Mouse (Mus musculus): Measurements from ENCODE around the gene Aig1. TPM values are rescaled to one million over a fixed set of nuclear protein-coding genes. Genes with fewer than 3 reads are reported as not detected.

The Aig1 gene
- polyA plus RNA-seq, 1 experiment, result 30.3 TPM

DNA sequence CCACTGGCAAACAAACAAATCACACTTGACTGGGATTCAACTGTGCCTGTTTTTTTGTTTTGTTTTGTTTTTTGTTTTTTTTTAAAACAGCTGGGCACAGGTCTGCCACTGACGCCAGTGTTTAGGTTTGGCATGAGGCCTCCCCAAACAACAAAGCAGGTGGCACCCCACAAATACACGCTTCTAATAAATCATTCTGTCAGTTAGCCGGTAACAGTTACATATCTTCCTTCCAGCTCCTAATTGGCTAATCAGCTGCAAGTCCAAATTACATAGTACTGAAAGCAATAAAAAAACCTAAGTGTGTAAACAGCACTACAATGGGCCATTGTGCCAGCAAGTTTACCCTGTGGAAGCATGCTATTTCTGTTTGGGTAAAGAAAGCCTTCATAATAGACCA is 18.7 kb downstream of the Aig1 start:
- no peak for DNase-seq (ENCODE audit: low spot score)

DNA sequence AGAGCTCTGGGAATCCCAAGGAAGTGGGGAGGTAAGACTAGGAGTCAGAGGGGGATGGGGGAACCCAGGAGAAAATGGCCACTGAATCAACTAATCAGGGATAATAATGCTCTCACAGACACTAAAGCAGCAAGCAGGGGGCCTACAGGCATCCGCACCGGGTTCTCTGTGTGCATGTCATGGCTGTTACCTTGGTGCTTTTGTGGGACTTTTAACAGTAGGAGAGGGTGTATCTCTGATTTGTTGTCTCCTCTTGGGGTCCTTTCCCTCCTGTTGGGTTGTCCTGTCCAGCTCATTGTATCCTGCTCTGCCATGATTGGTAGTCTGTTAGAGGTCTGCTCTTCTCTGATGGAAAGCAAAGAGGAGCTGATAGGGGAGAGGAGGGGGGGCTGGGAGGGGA is 19.6 kb downstream of the Aig1 start:
- no peak for DNase-seq (ENCODE audit: low spot score)

GRCm38 (mm10) chr10:13844864-13845263 is 23.9 kb downstream of the Aig1 start:
- DNase-seq (ENCODE audit: low spot score), result no peak

DNA sequence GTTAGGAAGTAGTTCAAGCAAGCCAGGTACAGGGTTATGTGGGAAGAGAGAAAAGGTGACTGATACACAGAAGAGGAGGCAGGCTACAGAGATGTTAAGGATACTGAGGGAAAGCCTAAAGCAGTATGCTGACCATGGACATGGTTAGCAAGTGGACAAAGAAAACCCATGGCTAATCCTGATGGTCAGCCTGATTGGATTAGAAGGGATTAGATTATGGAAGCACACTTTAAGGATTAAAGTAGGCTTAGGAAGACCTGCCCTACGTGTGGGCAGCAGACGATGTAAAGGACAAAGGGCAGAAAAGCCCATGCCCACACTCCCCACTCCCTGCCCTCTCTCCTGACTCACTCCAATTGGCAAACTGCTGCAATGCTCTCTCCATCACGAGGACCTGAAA is 25.0 kb downstream of the Aig1 start:
- no peak for DNase-seq (ENCODE audit: low spot score)

- no peak for DNase-seq (ENCODE audit: low spot score)
Measured at GRCm38 (mm10) chr10:13842855-13843254, 25.9 kb downstream of the Aig1 start.

DNA sequence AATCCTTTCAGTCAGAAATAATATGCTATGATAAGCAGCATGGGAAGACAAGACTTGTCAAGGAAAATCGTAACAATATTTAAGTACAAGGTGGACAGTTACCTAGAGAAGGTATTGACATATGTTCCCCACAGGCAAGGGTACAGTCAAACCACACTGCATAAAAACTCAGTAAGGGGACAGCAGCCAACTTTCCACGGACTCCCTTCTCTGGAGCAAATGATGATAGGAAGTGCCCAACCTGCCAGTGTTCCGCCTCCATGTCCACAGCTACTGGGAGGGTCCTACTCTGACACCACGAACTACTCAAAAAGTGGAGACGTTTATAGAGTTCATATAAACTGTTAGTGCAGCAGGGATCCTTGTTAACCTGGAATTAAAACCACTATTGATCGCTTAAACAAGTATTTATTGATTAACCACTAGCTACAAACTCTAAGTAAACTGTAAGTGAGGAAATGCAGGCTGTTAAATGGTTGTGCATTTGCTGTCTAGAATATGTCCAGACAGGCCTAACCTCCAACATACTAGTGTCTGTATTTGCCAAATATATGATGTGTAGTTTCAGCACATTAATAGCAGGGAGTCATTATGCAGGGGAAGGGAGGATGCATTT is 30.2 kb downstream of the Aig1 start:
- DNase-seq (ENCODE audit: low spot score), result no peak

DNA sequence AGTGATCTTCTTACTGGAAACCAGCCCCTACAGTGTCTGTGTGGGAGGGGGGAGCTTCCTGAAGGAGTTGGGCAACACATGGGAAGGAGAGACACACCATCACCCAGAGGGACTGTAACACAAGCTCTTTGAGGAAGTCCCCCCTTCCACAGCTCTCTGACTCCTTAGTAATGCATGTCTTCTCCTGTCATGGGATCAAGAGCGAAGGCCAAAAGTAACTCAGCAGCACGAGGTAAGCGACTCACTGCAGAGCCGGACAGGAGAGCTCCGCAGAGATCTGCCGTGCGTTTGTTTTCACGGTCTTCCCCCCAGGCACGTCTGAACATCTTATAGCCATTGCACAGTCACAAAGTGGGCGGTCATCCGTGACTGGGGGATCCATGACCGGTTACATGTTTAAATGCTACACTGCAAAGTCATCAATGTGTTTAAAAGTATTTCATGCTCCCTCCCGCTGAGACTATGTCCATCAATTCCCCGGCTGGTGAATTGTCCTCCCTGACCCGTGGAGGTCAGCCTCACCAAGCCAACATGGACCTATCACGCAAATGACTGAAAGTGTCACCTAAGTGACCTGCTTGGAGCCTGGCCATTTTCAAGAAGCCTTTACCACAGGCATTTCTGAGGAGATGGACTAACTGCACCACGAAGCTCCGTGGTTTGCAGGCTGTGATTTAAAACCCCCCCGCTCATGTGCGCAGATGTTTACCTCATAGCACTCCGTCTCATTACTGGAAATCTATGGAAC is 30.9 kb downstream of the Aig1 start:
- DNase-seq (ENCODE audit: low spot score), result no peak

- DNase-seq (ENCODE audit: low spot score), result no peak
Measured at GRCm38 (mm10) chr10:13836956-13837355, 31.8 kb downstream of the Aig1 start.

GRCm38 (mm10) chr10:13835737-13836475 is 32.9 kb downstream of the Aig1 start:
- DNase-seq (ENCODE audit: low spot score), result no peak

DNA sequence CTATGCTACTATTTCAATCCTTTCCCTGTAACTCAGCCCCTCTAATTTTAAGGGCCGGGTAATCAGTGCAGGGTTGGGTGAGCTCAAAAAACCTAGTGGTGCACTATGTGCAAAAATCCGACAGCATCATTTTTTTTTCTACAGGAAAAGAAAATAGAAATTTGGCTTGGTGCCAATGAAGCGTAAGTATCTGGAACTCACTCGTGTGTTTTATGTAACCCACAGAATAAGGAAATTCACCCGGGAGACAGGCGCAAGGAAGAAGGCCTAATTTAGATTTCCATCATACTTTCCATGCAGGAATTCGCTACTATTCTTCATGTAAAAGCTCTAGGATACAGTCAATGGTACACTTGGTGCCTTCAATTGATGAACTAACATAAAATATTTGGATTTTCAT is 34.7 kb downstream of the Aig1 start:
- DNase-seq (ENCODE audit: low spot score), result no peak

DNA sequence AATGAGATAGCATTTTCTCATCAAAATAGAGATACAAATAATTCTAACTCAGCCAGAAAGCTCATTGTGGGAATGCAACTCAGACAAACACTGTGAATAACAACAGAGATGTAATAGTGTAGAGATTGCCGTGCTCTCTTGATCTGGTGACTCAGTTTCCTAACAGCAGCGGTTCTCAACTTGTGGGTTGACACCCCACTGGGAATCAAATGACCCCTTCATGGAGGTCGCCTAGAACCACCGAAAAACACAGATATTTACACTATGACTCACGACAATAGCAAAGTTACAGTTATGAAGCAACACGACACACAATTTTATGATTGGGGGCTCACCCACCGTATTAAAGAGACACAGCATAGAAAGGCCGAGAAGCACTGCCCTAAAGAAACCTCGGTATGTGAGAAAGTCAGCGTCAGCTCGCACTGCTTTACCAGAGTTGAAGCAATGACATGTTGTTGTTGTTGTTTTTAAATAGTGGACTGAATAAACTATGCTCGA is 35.7 kb downstream of the Aig1 start:
- no peak for DNase-seq (ENCODE audit: low spot score)

DNA sequence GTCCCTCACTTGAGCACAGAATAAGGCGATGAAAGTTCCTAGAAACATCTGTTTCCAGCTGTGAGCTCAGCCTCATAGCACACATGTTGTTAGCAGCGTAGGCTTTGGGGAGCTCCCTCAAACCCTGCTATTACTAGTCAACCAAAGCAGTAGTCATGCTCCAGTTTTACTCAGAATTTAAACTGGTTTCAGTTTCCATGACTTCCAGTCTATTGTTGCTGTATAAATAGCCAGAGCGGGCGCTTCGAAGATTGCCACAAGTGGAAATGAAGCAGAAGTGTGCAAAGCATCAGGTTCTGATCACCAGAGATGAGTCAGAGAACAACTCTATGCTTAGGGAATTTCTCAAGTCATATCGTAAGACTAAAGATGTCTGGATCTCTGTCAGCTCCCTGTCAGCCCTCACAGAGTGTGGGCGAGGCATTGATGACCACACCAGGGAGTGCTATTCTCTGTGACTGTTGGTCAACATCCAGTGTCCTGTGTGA is 36.2 kb downstream of the Aig1 start:
- DNase-seq (ENCODE audit: low spot score), result no peak

DNA sequence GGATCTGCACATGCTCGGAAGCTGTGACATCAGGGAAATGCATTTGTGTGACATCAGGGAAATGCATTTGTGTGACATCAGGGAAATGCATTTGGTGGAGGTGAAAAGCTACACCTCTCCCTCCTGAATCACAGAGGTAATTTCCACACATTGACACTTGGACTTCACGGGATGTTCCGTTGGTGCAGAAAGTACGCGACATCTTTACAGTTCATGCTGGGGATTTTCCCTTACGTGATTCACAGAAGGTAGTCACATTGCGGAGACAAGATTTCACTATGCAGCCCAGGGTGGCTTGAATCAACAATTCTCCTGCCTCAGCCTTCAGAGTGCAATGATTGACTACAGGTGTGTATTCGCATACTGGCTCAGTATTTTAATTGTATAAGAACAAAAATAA is 41.6 kb downstream of the Aig1 start:
- no peak for DNase-seq (ENCODE audit: low spot score)

GRCm38 (mm10) chr10:13813591-13813990 is 55.2 kb downstream of the Aig1 start:
- DNase-seq (ENCODE audit: low spot score), result no peak

DNA sequence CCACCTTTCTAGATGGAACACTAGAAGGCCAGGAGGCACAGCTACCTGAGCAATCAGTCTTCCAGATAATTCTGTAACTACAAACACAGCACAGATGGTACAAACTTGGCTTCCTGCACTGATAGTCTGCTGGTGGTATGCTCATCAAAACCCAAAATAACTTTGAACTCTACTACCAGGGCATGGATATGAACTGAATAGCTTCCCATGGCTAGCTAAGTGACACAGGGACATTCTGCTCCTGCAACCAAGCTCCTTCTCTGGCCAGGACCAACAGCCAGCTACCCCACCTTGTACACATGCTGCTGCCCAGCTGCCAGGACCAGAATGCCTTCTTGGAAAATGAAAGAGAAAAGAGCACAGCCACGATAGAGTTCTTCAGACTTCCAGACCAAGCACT is 60.5 kb downstream of the Aig1 start:
- no peak for DNase-seq (ENCODE audit: low spot score)

DNA sequence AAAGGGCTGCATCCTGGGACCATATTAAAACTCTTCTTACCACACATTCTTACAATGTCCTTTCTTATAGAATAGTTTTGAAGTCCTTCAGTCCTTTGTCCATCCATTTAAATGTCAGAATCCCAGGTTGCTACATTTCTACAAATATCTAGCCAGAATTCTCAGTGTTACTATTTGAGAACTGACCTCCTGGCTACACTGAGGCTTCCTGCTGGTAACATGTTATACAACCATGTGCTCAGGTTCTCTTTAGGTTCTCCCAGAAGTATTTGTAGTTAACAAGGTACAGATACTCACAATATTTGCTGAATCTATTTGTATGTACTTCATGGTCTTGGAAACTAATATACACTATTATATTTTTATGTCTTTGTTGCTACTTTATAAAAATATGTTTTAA is 62.0 kb downstream of the Aig1 start:
- no peak for DNase-seq (ENCODE audit: low spot score)

GRCm38 (mm10) chr10:13801296-13801695 is 67.5 kb downstream of the Aig1 start:
- no peak for DNase-seq (ENCODE audit: low spot score)

DNA sequence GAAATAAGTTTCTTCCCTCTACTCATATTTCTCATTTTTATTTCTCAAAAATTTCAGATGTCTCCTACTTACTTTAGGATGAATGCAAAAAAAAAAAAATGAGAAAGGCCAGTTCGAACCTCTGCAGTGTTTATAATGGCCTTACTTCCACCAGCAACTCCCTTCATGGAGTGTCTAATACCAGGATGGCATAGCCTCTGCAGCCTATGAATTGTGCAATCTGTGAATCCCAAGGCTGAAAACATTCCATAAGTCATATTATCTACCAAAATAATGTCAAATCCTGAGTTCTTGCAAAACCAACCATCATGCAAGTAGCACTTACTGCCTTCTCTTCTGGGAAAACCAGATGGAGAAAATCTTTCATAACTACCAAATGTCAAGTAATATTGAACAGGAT is 75.3 kb downstream of the Aig1 start:
- no peak for DNase-seq (ENCODE audit: low spot score)

DNA sequence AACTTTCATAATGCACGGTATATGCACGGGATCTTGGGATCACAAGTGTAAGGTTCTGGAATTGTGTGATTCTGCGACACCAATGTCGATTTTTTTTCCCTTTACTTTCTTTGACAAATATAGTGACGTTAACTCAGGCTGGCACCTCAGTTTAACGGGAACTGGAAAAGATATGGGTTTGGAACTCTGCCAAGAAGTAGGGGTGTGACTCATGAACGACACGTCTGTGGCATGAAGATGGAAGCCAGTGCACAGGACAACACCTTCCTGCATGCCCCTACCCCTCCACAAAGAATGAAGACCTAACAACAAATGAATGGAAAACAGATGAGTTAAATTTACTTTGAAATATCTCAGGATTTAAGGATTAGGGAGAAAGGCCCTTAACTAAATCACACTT is 76.0 kb downstream of the Aig1 start:
- DNase-seq (ENCODE audit: low spot score), result no peak

GRCm38 (mm10) chr10:13789604-13790003 is 79.2 kb downstream of the Aig1 start:
- no peak for DNase-seq (ENCODE audit: low spot score)

- no peak for DNase-seq (ENCODE audit: low spot score)
Measured at GRCm38 (mm10) chr10:13788057-13788456, 80.7 kb downstream of the Aig1 start.

- no peak for DNase-seq (ENCODE audit: low spot score)
Measured at GRCm38 (mm10) chr10:13782774-13783173, 86.0 kb downstream of the Aig1 start.

Data from urinary bladder, adult 2 months (tissue).